Mouse (Mus musculus): ENCODE data around the gene Fbxo5. TPM values are rescaled to one million over a fixed set of nuclear protein-coding genes. Genes with fewer than 3 reads are reported as not detected.
A peak's percentile ranks its signal among the peaks of the same experiment; 100 is the strongest.

Fbxo5 gene
- under 1 TPM; 0.17 to 0.85 (median 0.34) TPM for total RNA-seq (2022)

- DNase-seq (ENCODE audit: low spot score in 2 of 2), result peak; percentile 98 to 99
Observed at GRCm38 (mm10) chr10:5805243-5805730, at the start of gene Fbxo5. Gene Fbxo5, minus strand, starts transcription at chr10:5805600.

DNA sequence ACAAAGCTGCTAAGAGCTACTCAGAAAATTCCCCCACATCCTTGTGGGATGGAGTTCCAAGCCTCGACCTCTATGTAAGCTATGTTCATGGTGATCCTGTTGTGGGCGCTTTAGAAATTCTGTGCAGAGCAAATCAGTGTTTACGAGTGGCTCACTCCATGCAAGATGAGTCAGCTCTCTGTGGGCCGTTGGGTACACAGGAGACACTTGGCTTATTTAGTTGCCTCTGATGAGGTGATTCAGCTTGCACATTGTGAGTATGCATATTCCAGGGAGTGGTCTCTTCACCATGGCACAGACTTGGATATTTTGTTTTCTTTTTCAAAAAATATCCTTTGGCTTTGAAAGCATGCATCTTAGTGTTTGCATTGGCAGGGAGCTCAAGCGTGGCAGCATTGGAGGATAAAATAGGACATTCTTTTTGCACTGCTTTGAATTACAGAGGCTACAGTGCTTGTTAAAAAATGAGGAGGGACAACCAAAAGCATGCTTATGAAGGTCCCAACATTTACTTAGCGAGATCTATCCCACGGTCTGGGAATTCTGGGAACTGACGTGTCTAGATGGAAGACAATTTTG lies 48.0 kb upstream of the Fbxo5 start:
- no peak for DNase-seq (ENCODE audit: low spot score in 2 of 2)

- no peak for DNase-seq (ENCODE audit: low spot score in 2 of 2)
Observed at GRCm38 (mm10) chr10:5846939-5847338, 41.5 kb upstream of the Fbxo5 start.

DNA sequence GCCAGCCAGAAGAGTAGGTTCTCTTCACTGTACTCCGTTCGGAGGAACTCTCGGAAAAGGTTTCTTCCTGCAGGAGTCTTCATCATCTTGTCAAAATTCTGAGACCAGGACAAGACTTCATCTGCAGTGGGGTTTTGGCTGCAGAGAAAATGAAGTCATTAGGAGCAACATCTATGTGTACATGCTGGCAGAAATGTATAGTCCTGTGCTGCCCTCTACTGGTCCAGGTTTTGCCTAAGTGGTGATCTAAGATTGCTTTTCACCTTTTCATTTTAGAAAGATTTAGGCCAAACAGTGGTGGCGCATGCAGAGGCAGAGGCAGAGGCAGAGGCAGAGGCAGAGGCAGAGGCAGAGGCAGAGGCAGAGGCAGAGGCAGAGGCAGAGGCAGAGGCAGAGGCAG lies 36.0 kb upstream of the Fbxo5 start:
- no peak for DNase-seq (ENCODE audit: low spot score in 2 of 2)

GRCm38 (mm10) chr10:5826336-5827025 lies 21.1 kb upstream of the Fbxo5 start:
- no peak for DNase-seq (ENCODE audit: low spot score in 2 of 2)

DNA sequence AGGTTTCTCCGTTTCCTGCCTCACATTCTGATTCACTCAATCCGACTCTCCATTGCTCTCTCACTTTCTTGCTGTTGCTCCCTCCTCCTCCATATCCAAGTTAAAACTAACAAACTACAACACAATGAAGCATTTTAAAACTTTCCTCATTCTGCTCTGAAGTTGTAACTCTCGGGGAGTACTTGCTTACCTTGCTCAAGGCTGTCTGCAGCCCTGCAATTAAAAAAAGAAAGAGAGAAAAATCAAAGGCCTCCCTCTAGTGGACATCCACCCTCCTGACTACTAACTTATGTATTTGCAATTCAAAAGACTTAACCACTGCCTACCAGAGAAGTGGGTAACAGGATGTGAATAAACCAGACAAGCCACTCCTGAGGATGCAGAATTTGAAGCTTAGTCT lies 19.4 kb upstream of the Fbxo5 start:
- peak in 1 of 2 experiments; percentile 3 for DNase-seq (ENCODE audit: low spot score in 2 of 2)

GRCm38 (mm10) chr10:5823740-5824491 lies 18.5 kb upstream of the Fbxo5 start, which contains the start of gene Mtrf1l:
Gene Mtrf1l, minus strand, starts transcription at chr10:5823910.
- DNase-seq (ENCODE audit: low spot score in 2 of 2), result peak; percentile 95 to 97

DNA sequence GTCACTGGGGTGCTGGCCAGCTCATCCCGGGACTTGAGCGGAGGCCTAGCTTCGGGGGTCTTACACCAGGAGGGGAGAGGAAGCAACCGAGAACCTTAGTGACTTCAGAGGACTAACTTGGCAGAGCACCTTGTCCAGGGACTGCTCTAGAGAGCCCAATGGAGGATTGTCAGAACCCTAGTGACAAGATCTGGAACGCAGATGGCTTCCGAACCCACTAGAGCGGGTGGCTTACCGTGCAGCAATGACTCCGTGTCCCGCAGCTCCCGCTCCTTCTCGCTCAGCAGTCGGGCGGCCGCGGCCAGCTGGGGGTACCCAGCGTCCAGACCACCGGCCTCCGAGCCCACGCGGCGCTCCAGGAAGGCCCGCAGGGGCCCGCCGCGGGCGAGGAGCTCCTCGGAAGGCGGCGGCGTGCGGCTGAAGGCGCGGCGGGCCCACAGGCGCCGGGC lies 17.9 kb upstream of the Fbxo5 start:
- DNase-seq (ENCODE audit: low spot score in 2 of 2), result peak in 1 of 2 experiments; percentile 2

DNA sequence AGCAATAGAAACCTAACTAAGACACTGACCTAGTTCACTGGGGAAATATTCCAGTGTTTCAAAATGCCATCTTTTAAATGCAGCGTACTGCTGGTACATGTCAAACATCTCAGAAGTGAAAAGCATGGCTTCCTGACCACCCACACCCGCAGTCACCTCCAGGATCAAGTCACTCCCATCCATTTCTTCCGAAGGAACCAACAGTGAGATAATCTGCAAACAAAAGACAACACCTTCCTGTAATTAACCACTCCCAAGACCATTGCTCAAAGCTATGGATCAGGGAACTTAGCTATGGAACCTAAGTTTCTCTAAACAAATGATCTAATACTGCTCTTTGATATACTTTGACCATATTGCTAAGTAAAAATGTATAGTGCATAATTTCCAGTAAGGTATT lies 13.4 kb upstream of the Fbxo5 start:
- DNase-seq (ENCODE audit: low spot score in 2 of 2), result no peak

DNA sequence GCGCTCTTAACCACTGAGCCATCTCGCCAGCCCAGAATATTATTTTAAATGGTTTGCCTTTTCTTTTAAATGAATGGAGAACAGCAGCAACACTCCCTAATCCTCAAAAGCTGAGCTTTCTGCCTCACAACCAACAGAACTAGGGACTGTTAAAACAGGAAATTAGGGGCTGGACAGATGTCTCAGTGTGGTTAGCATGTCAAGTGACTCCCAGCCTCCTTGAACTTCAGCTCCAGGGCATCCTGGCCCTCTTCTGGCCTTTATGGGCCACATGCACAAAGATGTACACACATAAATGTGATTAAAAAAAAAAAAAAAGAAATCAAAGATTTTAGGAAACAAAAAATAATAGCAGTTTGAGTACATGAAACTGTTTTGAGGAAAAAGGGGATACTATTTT lies 10.6 kb upstream of the Fbxo5 start:
- DNase-seq (ENCODE audit: low spot score in 2 of 2), result no peak

DNA sequence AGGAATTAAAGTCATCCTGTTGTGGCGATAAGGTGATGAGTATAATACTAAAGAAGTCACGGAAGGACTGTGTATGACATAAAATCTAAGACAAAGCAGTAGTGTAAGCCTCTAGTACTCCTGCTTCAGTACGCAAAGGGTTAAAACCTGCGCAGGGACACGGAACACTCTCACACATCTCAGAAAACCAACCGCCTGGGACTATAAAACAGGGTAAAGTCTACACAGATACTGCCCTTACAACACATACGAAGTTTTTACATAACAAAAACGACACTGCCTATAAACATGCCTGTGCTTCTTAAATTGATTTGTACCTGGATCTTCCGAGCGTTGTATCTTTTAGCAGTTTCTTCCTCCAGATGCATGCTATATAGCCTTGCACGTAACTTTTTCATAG lies 8.3 kb upstream of the Fbxo5 start:
- DNase-seq (ENCODE audit: low spot score in 2 of 2), result no peak

DNA sequence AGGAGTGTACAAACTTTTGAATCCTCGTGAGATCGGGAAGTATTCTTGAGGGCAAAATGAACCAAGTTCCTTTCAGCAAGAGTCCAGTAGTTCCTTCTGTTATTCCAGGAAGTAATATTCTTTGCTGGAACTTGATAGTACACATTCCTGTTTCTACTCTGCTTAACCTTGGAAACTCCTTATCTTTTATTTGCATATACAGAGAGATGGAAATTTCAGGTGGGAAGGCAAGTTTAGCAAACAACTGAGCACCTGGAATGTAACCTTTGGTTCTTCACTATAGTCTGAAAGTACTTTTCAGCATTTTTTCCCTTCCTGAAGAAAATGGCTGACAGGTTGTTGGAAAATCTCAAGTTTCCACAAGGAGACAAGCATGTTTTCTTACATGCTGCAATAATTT lies 2.3 kb upstream of the Fbxo5 start:
- DNase-seq (ENCODE audit: low spot score in 2 of 2), result no peak

GRCm38 (mm10) chr10:5806996-5807395 lies 1.6 kb upstream of the Fbxo5 start:
- no peak for DNase-seq (ENCODE audit: low spot score in 2 of 2)

GRCm38 (mm10) chr10:5806416-5806815 lies 1.0 kb upstream of the Fbxo5 start:
- no peak for DNase-seq (ENCODE audit: low spot score in 2 of 2)

GRCm38 (mm10) chr10:5805731-5806307 lies 419 bp upstream of the Fbxo5 start:
- DNase-seq (ENCODE audit: low spot score in 2 of 2), result peak; percentile 89 to 94

GRCm38 (mm10) chr10:5804691-5805156 lies 676 bp downstream of the Fbxo5 start:
- DNase-seq (ENCODE audit: low spot score in 2 of 2), result no peak

DNA sequence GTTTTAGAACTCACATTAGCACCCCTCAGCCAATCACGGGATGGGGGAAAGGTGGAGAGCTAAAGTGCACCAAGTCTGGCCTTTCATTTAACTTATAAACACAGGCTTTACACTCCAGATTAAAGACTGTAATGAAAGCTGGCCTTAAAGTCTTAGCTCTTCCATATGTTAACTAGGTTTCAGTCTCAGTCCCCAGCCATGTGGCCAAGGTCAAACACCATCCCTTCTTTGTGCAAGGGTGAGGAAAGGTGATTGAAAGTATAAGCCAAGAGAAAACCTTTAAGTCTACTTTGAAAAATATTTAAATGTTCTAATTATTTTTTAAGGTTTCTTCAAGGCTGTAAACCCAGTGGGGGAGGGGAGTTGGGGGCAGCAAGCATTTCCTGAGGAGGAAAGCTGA lies 1.7 kb downstream of the Fbxo5 start:
- DNase-seq (ENCODE audit: low spot score in 2 of 2), result no peak

GRCm38 (mm10) chr10:5802866-5803265 lies 2.5 kb downstream of the Fbxo5 start:
- DNase-seq (ENCODE audit: low spot score in 2 of 2), result no peak

GRCm38 (mm10) chr10:5800490-5800889 lies 4.9 kb downstream of the Fbxo5 start:
- no peak for DNase-seq (ENCODE audit: low spot score in 2 of 2)

GRCm38 (mm10) chr10:5798069-5798468 lies 7.3 kb downstream of the Fbxo5 start:
- no peak for DNase-seq (ENCODE audit: low spot score in 2 of 2)

DNA sequence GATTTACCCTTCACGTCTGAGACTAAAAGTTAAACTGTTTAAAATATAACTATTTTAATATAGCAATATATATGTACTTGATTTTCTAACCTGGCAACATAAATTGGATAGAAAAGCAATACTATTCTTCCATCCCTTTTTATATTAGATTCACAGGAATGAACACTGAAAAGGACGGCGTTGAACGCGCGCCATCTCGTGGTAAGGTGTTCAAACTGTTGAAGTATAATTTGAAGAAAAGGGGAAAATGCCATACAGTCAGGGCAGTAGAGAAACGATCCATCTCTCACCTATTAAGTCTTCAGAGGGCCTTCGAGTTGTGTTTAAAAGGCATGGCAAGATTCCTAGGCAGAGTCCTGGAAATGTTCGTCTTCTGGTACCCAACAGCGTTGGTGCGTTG lies 14.7 kb downstream of the Fbxo5 start:
- no peak for DNase-seq (ENCODE audit: low spot score in 2 of 2)

DNA sequence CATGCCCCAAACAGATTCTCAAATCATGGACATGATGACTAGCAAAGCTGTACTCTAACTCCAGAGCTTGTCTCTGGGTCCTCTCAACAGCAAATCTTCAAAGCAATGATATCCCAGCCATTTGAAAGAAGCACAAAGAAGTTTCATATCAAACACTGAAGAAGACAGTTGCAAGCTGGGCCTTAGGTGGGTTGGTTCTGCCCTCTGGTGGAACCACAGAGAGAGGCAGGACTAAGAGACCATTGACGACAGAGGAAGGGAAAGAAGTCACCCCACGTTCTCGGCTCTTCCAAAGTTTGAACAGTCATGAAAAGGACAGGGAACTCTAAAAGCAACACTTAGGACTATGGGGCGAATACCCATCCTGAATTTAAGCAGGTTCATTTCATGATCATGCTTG lies 18.5 kb downstream of the Fbxo5 start:
- DNase-seq (ENCODE audit: low spot score in 2 of 2), result no peak
